Mouse (Mus musculus): ENCODE data around the gene Hip1r.

DNA sequence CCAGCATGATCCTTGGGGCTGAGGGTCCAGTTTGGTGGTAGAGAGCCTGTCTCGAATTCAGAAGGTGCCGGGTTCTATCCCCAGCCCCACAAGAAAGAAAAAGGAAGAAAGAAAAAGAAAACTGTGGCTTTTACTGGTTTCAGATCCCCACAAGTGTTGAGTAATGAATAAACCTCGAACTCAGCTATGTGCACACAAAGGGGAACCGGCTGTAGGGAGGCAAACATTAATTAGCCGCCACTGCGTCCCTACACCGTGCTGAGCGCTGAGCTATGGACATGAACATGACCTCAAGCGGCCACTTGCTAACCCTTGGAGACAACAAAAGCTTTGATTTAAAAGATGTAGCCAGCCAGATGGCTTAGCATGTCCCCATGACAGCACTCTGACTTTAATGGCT is 51.7 kb downstream of the Hip1r start:
- TF ChIP-seq EP300 (IDR thresholded peaks at IDR 0.05; ENCODE audit: low read depth in 1 of 2, low read length in 2 of 2) (no peak), POLR2AphosphoS5 (IDR thresholded peaks at IDR 0.05; ENCODE audit: borderline replicate concordance, low read depth, low read length) (no peak), E2F4 (IDR thresholded peaks at IDR 0.05; ENCODE audit: borderline replicate concordance, low read depth, low read length) (no peak), ZC3H11A (IDR thresholded peaks at IDR 0.05; ENCODE audit: low read depth, low read length) (no peak), CTCF (IDR thresholded peaks at IDR 0.05 in 2 of 3, conservative IDR thresholded peaks at IDR 0.05 in 1 of 3; ENCODE audit: control insufficient read depth in 1 of 3, insufficient read depth in 1 of 3, low read depth in 2 of 3, low read length in 3 of 3, poor library complexity in 1 of 3, severe bottlenecking in 1 of 3) (no peak), POLR2A (IDR thresholded peaks at IDR 0.05; ENCODE audit: control insufficient read depth in 1 of 2, insufficient read depth in 1 of 2, low read depth in 1 of 2, low read length in 2 of 2, poor library complexity in 1 of 2) (no peak), GATA1 (IDR thresholded peaks at IDR 0.05; ENCODE audit: low read depth, low read length) (no peak), CHD2 (IDR thresholded peaks at IDR 0.05; ENCODE audit: low read length) (no peak), USF2 (IDR thresholded peaks at IDR 0.05; ENCODE audit: borderline replicate concordance in 1 of 2, insufficient read depth in 1 of 2, low read depth in 1 of 2, low read length in 2 of 2) (no peak), MYC (IDR thresholded peaks at IDR 0.05; ENCODE audit: low read depth, low read length) (no peak), ZKSCAN1 (IDR thresholded peaks at IDR 0.05; ENCODE audit: low read depth, low read length) (no peak), POLR2AphosphoS2 (IDR thresholded peaks at IDR 0.05; ENCODE audit: low read length) (no peak)

Measured in MEL (cell line).